Mouse (Mus musculus) MEL (cell line): ENCODE results near the gene Gatm. TPM values are rescaled to one million over a fixed set of nuclear protein-coding genes. Genes with fewer than 3 reads are reported as not detected.

ENCODE experiments used
- DNase-seq: peaks from one replicate; pipeline ENCODE4 v3.0.0; 2011; ENCODE audit warnings: low read depth, low spot score
- H3K27ac ChIP-seq: 2 replicates; pipeline ENCODE4 v1.5.1; 2012; ENCODE audit warnings: low read depth, mild to moderate bottlenecking, control low read depth, low read length, moderate library complexity; ENCODE audit not compliant: control insufficient read depth
- H3K27me3 ChIP-seq, 2 experiments: fragments of 150-350 bp in 1 of 2; sonication (generic) in 1 of 2; 2 replicates each; pipeline ENCODE4 v1.6.1; 2012; ENCODE audit warnings: low read length in 2 of 2, mild to moderate bottlenecking in 2 of 2, improper control_type of control experiment in 1 of 2, moderate library complexity in 1 of 2; ENCODE audit not compliant: insufficient read depth in 2 of 2, control insufficient read depth in 1 of 2
- H3K36me3 ChIP-seq, 2 experiments: 2 replicates each; pipeline ENCODE4 v1.6.1; 2012 to 2014; ENCODE audit warnings: low read length in 2 of 2, improper control_type of control experiment in 1 of 2, inconsistent platforms in 1 of 2, mild to moderate bottlenecking in 1 of 2; ENCODE audit not compliant: insufficient read depth in 2 of 2, control insufficient read depth in 1 of 2
- H3K4me1 ChIP-seq, 2 experiments: fragments of 150-350 bp in 1 of 2; sonication (generic) in 1 of 2; 2 replicates each; pipeline ENCODE4 v1.6.1; 2012; ENCODE audit warnings: low read length in 2 of 2, improper control_type of control experiment in 1 of 2, mild to moderate bottlenecking in 1 of 2; ENCODE audit not compliant: insufficient read depth in 2 of 2, control insufficient read depth in 1 of 2
- H3K4me3 ChIP-seq, 2 experiments: fragments of 150-350 bp in 1 of 2; sonication (generic) in 1 of 2; 2 replicates each; pipeline ENCODE4 v1.5.1; 2012; ENCODE audit warnings: low read depth in 2 of 2, low read length in 2 of 2, mild to moderate bottlenecking in 2 of 2, moderate library complexity in 2 of 2, control low read depth in 1 of 2, improper control_type of control experiment in 1 of 2; ENCODE audit not compliant: control insufficient read depth in 1 of 2, insufficient read depth in 1 of 2
- H3K79me2 ChIP-seq: 2 replicates; pipeline ENCODE4 v1.6.1; 2012; ENCODE audit warnings: mild to moderate bottlenecking, low read length, moderate library complexity; ENCODE audit not compliant: control insufficient read depth, poor library complexity, insufficient read depth
- H3K9ac ChIP-seq: 2 replicates; pipeline ENCODE4 v1.6.1; 2012; ENCODE audit warnings: low read depth, mild to moderate bottlenecking, control low read depth, low read length, moderate library complexity; ENCODE audit not compliant: control insufficient read depth, poor library complexity, severe bottlenecking
- H3K9me3 ChIP-seq: fragments of 150-350 bp; sonication (generic); replicated peaks from 2 replicates; pipeline ENCODE4 v1.6.1; 2012; ENCODE audit warnings: mild to moderate bottlenecking, low read length, improper control_type of control experiment, moderate library complexity; ENCODE audit not compliant: insufficient read depth
- BHLHE40 ChIP-seq: IDR thresholded peaks from 2 replicates; pipeline ENCODE4 v1.6.1; 2012; ENCODE audit warnings: low read depth, mild to moderate bottlenecking, inconsistent platforms, low read length, improper control_type of control experiment, borderline replicate concordance
- CTCF ChIP-seq, 3 experiments: IDR thresholded peaks in 2 of 3; conservative IDR thresholded peaks in 1 of 3; 2 replicates each; pipeline ENCODE4 v1.5.1; 2011 to 2012; ENCODE audit warnings: low read length in 3 of 3, low read depth in 2 of 3, mild to moderate bottlenecking in 2 of 3, improper control_type of control experiment in 1 of 3, inconsistent platforms in 1 of 3, mixed read lengths in 1 of 3, moderate library complexity in 1 of 3; ENCODE audit not compliant: control insufficient read depth in 1 of 3, insufficient read depth in 1 of 3, poor library complexity in 1 of 3, severe bottlenecking in 1 of 3
- ELF1 ChIP-seq: IDR thresholded peaks from 2 replicates; pipeline ENCODE4 v1.6.1; 2014; ENCODE audit warnings: low read depth, mild to moderate bottlenecking, inconsistent platforms, low read length, improper control_type of control experiment, moderate library complexity
- ETS1 ChIP-seq: IDR thresholded peaks from 2 replicates; pipeline ENCODE4 v1.6.1; 2012; ENCODE audit warnings: low read depth, mild to moderate bottlenecking, inconsistent platforms, low read length, improper control_type of control experiment, moderate library complexity
- GATA1 ChIP-seq: IDR thresholded peaks from 2 replicates; pipeline ENCODE4 v1.6.1; 2011; ENCODE audit warnings: low read depth, low read length, improper control_type of control experiment
- HCFC1 ChIP-seq: IDR thresholded peaks from 2 replicates; pipeline ENCODE4 v1.6.1; 2012; ENCODE audit warnings: low read depth, mild to moderate bottlenecking, inconsistent platforms, low read length, improper control_type of control experiment, moderate library complexity
- KAT2A ChIP-seq: conservative IDR thresholded peaks from 2 replicates; pipeline ENCODE4 v1.6.1; 2012; ENCODE audit warnings: low read depth, low read length, improper control_type of control experiment, inconsistent platforms
- MAZ ChIP-seq: IDR thresholded peaks from 2 replicates; pipeline ENCODE4 v1.6.1; 2012; ENCODE audit warnings: low read depth, mild to moderate bottlenecking, inconsistent platforms, low read length, improper control_type of control experiment
- MXI1 ChIP-seq: IDR thresholded peaks from 2 replicates; pipeline ENCODE4 v1.6.1; 2011; ENCODE audit warnings: mild to moderate bottlenecking, low read depth, low read length, improper control_type of control experiment
- MYC ChIP-seq: IDR thresholded peaks from 2 replicates; pipeline ENCODE4 v1.6.1; 2011; ENCODE audit warnings: low read depth, mild to moderate bottlenecking, low read length, improper control_type of control experiment, moderate library complexity
- NELFE ChIP-seq: IDR thresholded peaks from 2 replicates; pipeline ENCODE4 v1.6.1; 2011; ENCODE audit warnings: low read depth, low read length, improper control_type of control experiment
- NRF1 ChIP-seq: IDR thresholded peaks from 2 replicates; pipeline ENCODE4 v1.6.1; 2014; ENCODE audit warnings: low read depth, mild to moderate bottlenecking, inconsistent platforms, low read length, improper control_type of control experiment, moderate library complexity; ENCODE audit not compliant: poor library complexity, insufficient read depth, severe bottlenecking
- POLR2A ChIP-seq, 2 experiments: IDR thresholded peaks; 2 replicates each; pipeline ENCODE4 v1.6.1; 2011 to 2012; ENCODE audit warnings: low read length in 2 of 2, mild to moderate bottlenecking in 2 of 2, control low read depth in 1 of 2, improper control_type of control experiment in 1 of 2, low read depth in 1 of 2, moderate library complexity in 1 of 2; ENCODE audit not compliant: control insufficient read depth in 1 of 2, insufficient read depth in 1 of 2, poor library complexity in 1 of 2
- POLR2AphosphoS2 ChIP-seq: IDR thresholded peaks from 2 replicates; pipeline ENCODE4 v1.6.1; 2011; ENCODE audit warnings: low read length, improper control_type of control experiment
- SMC3 ChIP-seq: IDR thresholded peaks from 2 replicates; pipeline ENCODE4 v1.6.1; 2011; ENCODE audit warnings: low read depth, low read length, improper control_type of control experiment
- TBP ChIP-seq: IDR thresholded peaks from 2 replicates; pipeline ENCODE4 v1.8.0; 2011; ENCODE audit warnings: low read depth, low read length, improper control_type of control experiment
- TCF12 ChIP-seq: IDR thresholded peaks from 2 replicates; pipeline ENCODE4 v1.6.1; 2014; ENCODE audit warnings: low read depth, mild to moderate bottlenecking, inconsistent platforms, low read length, improper control_type of control experiment, moderate library complexity
- USF1 ChIP-seq: IDR thresholded peaks from 2 replicates; pipeline ENCODE4 v1.6.1; 2014; ENCODE audit warnings: low read depth, mild to moderate bottlenecking, inconsistent platforms, low read length, improper control_type of control experiment, moderate library complexity
- ZC3H11A ChIP-seq: IDR thresholded peaks from 2 replicates; pipeline ENCODE4 v1.6.1; 2012; ENCODE audit warnings: low read depth, mild to moderate bottlenecking, inconsistent platforms, low read length, improper control_type of control experiment
- ZNF384 ChIP-seq: IDR thresholded peaks from 2 replicates; pipeline ENCODE4 v1.6.1; 2012; ENCODE audit warnings: low read depth, mild to moderate bottlenecking, inconsistent platforms, low read length, improper control_type of control experiment
- polyA plus RNA-seq, 2 experiments: library from polyadenylated mRNA; stranded (reverse) in 1 of 2; unstranded in 1 of 2; fragments of >175 nt in 1 of 2; fragments of >200 nt in 1 of 2; gene quantifications; 2 replicates each; pipeline versions ENCODE4 v1.2.1 to v1.2.4; 2012; ENCODE audit warnings: low replicate concordance in 2 of 2, low read depth in 1 of 2; ENCODE audit not compliant: insufficient read length in 2 of 2, insufficient read depth in 1 of 2, missing spikeins in 1 of 2
- total RNA-seq: library from RNA; depleted of rRNA; stranded (reverse); fragments of 300-350 nt; gene quantifications from 2 replicates; pipeline ENCODE4 v1.2.3, GENCODE M21; 2012

The Gatm gene
- total and polyA plus RNA-seq, 3 experiments = not detected

DNA sequence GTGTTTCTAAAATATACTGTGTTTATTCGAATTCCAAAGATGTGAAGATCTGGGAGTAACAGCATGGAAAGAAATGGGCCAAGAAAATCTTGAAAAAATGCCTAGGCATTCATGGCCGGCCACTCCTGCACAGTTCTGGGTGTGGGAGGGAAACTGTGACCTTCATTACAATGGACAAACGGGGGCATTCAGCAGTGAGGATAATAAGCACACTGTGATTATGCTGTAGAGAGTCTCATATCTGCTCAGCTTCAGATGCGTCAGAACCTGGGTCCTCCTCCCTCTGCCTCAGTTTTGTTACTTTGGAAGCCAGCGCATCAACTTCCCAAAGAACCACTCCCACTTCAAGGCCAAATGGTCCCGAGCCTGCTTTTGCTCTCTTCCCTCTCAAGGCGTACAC, 14.8 kb upstream of the Gatm start:
- peaks cover 0 to 2% of the 10 kb centered on the region in 2 experiments; a peak in 1 of 4 replicates for H3K27me3 ChIP-seq
- H3K9ac ChIP-seq = no peak overlapping the region
- peaks cover 5% of the 10 kb centered on the region for H3K79me2 ChIP-seq
- no peaks in the 10 kb centered on the region for H3K9me3 ChIP-seq
- no peaks in the 10 kb centered on the region for H3K36me3 ChIP-seq
- H3K27ac ChIP-seq = no peak overlapping the region
- no peaks in the 10 kb centered on the region for H3K4me1 ChIP-seq
- H3K4me3 ChIP-seq = no peak overlapping the region
- TF ChIP-seq ETS1 (no peak), CTCF (IDR thresholded peaks at IDR 0.05 in 2 of 3, conservative IDR thresholded peaks at IDR 0.05 in 1 of 3; ENCODE audit: control insufficient read depth in 1 of 3, insufficient read depth in 1 of 3, low read depth in 2 of 3, low read length in 3 of 3, poor library complexity in 1 of 3, severe bottlenecking in 1 of 3) (no peak), KAT2A (no peak)
- no peak for DNase-seq

DNA sequence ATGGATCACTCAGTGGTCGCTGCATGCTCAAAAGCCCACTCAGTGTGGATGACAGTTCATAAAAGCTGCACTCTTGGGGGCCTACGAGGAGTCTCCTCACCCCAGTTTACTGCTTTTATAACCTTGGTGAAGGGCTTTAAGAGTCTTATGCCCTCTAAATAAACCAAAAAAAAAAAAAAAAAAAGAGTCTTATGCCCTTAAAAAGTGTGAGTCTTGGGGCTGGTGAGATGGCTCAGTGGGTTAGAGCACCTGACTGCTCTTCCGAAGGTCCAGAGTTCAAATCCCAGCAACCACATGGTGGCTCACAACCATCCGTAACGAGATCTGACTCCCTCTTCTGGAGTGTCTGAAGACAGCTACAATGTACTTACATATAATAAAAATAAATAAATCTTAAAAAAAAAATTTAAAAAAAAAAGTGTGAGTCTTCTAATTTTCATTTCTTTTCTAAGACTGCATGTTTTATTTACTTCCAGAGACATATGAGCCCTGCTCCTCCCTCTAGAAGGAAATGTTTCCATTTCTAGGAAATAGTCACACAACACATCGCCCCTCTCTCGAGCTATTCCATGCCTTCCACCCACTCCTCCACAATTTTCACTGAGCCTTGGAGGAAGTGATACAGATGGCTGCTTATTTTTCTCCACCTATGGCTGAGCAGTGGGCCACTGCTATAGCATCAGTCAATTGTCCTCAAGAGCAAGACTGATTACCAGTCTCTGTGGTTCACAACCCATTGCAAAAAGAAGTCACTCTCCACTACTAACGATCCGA, 10.4 kb upstream of the Gatm start:
- no peak for DNase-seq
- Histone ChIP-seq H3K4me1 (no peaks in the 10 kb centered on the region), H3K4me3 (no peak overlapping the region), H3K9ac (no peak overlapping the region), H3K27me3 (no peaks in the 10 kb centered on the region; a peak in 1 of 4 replicates), H3K79me2 (no peaks in the 10 kb centered on the region), H3K9me3 (no peaks in the 10 kb centered on the region), H3K27ac (no peak overlapping the region), H3K36me3 (no peaks in the 10 kb centered on the region)
- no peak for TF ChIP-seq HCFC1
- TF ChIP-seq MXI1 = no peak
- TF ChIP-seq SMC3 = no peak
- no peak for TF ChIP-seq ZNF384
- TF ChIP-seq ELF1 = no peak
- no peak for TF ChIP-seq MAZ
- TF ChIP-seq USF1 = no peak
- no peak for TF ChIP-seq ZC3H11A
- TF ChIP-seq BHLHE40 = no peak
- no peak for TF ChIP-seq KAT2A
- TF ChIP-seq MYC = no peak
- no peak for TF ChIP-seq GATA1
- no peak for TF ChIP-seq POLR2AphosphoS2
- TF ChIP-seq TCF12 = no peak
- TF ChIP-seq TBP = no peak
- no peak for TF ChIP-seq NRF1
- TF ChIP-seq NELFE = no peak
- TF ChIP-seq POLR2A (IDR thresholded peaks at IDR 0.05; ENCODE audit: control insufficient read depth in 1 of 2, insufficient read depth in 1 of 2, low read depth in 1 of 2, low read length in 2 of 2, poor library complexity in 1 of 2) = no peak
